Mouse (Mus musculus): ENCODE results near the gene Zfp541.
A peak's percentile ranks its signal among the peaks of the same experiment; 100 is the strongest.

The Zfp541 gene

DNA sequence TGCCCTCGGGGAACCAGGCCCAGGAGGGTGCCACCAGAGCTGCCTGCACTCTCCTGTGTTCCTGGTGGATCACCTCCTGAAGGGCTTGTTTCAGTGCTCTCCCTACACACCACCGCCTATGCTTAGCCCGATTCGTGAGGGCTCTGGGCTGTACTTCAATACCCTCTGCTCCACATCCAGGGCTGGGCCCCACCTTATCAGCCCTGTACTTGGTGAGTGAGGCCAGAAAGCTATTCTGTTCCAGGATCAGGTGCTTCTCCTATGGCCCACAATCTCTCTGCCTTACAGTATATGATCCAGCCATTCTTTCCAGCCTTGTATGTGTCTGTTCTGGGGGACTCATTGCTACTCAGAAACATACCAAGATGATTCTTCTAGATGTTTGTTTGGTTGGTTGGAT lies 21.7 kb downstream of the Zfp541 start:
- DNase-seq = no peak

DNA sequence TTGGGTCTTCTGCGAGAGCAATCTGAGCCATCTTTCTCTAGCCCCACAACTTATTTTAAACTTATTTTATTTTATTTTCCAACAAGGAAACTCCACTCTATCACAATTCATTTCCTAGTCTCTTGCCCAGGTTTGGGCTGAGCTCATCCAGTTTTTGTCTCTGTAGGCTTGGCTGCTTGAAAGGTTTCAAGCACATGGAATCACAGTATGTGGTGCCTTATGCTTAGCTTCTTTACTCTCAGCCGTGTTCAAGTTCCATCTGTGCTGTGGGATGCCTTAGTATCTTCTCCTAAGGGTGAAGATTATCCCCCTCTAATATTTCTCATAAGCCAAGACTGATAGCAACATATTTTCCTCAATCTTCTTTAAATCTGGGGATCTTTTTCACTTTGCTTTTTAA lies 26.0 kb downstream of the Zfp541 start:
- DNase-seq = peak; percentile 75

DNA sequence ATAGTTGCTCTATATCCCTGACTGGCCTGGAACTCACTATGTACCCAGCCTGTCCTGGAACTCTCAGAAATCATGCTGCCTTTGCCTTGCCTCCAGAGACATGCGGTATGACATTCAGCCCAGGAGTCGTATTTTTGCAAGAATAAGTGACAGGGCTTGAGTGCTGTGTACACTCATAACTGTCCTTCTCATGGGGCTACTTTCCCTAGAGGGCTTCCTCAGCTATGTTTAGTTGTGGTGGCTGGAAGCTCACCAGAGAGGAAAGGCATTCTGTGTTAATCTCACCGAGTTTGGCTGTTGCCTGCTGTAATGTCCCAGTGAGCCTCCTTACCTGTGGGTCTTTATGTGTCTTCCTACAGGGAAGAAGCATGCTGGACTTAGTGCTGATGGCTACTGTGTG lies 33.0 kb downstream of the Zfp541 start:
- peak; percentile 21 for DNase-seq

DNA sequence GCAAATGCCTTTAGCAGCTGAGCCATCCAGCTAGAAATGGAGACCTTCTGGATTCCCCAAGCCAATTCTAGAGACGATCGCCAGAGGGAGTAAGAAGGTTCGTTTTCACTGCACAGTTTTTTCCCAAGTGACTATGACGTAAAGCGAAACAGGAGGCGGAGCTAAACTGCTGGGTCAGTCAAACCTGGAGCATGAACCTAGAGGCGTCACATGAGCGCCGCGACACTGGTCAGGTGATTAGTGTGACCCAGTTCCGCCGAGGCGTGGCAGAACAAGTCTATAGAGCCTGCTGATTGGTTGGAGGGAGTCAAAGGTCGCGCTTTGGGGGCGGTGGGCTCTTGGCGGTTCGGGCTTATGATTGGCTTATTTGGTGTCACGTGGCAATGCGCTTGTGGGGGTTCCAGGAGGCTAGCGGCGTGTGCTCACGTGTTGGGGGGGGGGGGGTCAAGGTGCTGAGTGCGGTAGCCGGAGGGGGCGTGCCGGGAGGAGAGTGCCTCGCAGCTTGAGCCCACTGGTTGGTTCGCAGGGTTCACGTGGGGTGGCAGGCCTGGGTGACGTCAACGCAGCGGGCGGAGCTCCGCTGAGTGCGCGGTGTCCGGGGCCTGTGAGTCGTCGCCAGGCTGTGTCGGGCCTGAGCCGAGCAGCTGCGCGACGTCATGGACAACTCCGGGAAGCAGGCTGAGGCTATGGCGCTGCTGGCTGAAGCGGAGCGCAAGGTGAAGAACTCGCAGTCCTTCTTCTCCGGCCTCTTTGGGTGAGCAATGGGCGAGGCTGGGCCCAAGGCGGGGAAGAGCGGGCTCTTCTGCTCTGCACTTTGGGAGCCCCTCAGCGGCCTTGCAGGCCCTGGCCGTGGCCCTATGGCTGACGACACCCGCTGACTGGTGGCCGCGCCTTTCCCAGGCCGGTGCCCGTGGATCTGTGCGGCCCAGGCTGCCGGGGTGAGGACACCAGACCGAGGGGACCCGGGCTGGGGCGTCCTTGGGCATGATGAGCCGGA lies 36.7 kb downstream of the Zfp541 start, which contains the start of gene Napa:
Gene Napa (plus strand): TSS at position 438 of the 997 bp plus-strand sequence.
- peak; percentile 100 for DNase-seq

DNA sequence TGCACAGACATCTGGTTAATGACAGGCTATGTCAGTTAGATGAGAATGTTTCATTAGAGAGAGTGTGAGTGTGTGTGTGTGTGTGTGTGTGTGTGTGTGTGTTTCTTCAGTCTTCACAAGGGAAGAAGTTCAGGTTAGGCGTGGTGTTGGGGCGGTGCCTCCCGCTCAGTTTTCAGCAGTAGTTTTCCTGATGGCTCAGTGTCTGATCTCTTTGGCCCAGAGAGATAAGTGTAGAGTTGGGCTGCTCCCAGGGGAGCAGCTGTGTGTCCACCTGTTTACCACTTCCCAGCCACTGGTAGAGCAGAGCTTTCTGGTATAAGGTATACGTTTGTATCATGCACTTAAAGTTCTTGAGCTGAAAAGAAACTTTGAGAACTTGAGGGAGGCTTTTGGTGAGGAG lies 38.3 kb downstream of the Zfp541 start:
- DNase-seq = no peak

DNA sequence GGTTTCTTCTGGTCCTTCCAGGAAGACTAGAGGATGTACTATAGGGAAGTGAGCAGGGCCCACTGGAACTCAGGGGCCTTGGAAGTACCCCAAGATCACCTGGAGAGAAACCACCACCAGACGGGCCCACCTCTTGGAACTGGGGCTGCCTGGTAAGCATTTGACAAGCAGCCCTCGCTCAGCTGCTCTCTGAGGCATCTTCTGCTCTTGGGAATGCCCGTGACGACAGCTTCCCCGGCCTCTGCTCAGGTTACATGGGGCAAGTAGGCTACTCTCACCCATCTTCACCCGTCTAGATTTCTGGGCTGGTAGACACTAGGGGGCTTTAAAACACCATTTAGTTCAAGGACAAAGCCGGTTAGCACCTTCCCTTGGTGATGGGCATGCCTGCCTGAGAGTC lies 39.5 kb downstream of the Zfp541 start:
- no peak for DNase-seq

DNA sequence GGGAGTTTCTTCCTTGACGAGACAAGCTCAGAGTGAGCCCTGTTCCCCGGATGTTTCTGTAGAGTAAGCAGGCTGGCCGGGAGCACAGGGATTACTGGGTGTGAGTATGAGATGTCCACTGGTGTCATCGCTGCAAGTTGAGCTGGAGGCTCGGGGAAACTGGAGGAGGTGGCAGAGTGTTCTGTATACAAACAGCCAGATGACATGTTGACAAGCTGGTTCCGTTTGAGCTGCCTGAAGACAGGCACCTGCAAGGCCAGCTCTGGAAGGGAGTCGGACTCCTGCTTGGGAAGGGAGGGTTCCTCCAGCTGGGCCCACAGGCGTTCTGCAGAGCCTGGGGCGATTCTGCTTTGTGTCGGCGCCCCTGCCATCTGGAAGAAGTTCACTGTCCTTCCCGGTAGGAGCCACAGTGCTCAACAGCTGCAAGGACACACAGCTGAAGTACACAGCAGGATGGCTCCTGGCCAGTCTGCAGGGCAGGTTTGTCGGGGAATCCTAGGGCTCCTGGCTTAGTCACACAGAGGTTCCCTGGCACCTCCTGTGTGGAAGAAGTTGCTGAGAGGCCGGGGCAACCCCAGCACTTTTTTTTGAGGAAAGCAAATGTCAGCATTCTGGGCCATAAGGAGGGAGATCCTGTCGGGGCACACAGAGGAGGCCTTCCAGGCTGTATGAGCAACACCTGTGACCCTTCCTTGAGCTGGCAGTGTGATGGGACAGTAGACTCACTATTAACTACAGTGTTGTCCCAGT lies 40.3 kb downstream of the Zfp541 start:
- DNase-seq = peak; percentile 58

DNA sequence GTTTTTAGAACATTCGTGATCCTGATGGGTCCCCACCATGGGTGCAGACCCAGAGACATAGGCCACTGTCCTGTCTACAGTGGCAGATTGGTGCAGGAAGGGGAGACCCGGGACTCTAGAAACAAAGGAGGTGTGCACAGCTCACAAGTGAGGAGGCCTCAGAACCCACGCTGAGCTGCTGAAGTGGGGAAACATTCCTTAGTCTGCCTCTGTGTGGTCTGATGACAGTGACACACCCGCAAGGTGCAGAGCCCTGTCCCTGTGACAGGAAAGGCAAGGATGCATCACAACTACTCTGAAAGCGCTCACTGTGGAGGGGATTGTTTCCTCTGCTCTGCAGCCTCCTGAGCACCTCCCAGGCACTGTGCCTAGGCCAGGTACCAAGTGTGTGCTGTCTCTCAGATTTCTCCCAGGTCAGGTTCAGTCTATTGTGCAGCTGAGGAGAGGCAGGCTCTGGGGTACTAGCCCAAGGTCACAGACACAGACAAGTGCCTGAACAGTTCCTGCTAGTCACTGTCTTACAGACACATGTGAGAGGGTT lies 41.1 kb downstream of the Zfp541 start:
- peak; percentile 57 for DNase-seq

DNA sequence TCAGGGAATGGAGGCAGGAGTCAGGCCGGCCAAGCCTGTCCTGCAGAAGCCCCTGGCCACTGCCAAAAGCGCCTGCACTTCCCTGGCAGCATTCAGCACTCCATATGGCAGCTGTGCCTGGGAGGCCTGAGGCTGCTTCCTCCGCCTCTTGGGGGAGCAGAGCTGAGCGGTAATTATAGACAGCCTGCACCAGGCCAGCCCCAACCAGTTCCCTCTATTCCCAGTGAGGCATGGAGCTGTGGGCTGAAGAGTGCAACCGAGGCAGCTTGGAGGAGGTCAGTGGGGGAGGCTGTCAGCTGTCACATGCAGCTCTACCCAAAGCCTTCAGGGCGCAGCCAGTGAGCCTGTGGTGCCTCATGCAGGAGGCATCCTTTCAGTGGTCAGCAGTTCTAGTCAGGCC lies 42.1 kb downstream of the Zfp541 start:
- DNase-seq = peak; percentile 96

DNA sequence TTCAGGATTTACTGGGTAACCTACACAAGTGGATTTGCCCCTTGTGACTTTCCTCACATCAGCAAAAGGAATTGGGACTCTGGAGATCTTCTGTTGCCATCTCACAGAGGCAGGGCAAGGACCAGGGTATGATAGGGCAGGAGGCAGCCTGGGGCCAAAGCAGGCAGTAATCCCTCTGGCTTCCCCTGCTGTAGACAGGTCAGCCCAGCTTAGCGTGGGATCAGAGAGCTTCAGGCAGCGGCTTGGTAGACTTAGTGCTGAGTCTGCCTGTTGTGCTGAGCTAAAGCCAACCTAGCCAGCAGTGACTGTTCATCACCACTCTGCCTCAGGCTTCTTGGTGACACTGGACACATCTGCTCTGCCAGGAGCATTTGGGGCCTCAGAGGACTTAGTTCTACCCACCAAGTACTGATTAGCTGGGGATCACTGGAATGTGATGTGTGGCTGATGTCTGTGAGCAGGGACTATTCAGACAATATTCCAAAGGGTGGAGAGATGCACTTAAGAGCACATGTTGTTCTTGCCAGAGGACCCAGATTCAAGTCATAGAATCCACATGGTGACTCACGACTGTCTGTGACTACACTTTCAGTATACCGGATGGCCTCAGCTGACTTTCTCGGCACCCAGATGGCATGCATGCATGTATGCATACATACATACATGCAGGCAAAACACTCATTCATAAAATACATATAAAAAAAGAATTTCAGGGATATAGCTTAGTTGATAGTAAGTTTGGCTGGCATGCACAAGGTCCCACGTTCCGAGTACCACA lies 43.2 kb downstream of the Zfp541 start:
- peak; percentile 54 for DNase-seq

DNA sequence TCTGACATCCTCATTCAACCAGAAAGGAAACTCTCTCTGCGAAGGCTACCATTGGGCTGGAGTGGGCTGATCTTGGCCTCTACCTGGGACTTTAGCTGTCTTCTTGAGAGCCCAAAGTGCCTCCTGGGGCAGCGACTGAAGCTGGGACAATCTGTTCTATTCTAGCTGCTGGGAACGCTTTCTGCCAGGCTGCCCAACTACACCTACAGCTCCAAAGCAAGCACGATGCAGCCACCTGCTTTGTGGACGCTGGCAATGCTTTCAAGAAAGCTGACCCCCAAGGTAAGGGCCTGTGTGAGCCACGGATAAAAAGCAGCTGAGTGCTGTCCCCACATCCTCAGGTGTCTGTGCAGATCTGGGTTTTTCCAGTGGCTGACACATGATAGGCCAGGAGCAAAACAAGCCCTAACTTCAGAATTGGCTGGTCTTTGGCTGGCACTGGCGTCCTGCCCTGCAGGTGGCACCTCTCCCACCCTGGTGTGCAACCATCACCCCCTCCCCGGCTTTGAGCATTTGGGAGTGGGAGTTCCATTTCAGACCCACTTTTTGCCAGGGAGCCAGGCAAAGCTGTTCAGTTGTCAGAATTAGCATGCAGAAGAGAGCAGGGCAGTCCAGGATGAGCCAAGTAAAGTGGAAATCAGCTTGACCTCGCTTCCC lies 47.4 kb downstream of the Zfp541 start:
- DNase-seq = no peak

DNA sequence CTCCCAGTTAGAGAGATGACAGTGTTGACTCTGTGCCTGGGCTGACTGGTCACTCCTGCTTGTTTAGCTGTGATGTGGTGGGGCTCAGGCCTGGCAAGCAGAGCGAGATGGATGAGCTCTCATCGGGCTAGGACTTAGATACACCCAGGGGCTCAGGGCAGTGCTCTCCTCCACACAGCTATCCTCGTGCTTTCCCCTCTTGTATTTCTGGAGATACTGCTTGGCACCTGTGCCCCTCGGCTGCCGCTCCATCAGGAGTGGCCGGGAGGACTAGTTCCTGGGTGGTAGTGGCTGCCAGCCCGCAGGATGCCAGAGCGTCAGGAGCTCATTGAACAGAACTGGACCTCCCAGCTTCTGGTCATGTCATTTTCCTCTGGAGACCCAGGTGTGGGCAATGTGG lies 48.5 kb downstream of the Zfp541 start:
- DNase-seq = no peak

DNA sequence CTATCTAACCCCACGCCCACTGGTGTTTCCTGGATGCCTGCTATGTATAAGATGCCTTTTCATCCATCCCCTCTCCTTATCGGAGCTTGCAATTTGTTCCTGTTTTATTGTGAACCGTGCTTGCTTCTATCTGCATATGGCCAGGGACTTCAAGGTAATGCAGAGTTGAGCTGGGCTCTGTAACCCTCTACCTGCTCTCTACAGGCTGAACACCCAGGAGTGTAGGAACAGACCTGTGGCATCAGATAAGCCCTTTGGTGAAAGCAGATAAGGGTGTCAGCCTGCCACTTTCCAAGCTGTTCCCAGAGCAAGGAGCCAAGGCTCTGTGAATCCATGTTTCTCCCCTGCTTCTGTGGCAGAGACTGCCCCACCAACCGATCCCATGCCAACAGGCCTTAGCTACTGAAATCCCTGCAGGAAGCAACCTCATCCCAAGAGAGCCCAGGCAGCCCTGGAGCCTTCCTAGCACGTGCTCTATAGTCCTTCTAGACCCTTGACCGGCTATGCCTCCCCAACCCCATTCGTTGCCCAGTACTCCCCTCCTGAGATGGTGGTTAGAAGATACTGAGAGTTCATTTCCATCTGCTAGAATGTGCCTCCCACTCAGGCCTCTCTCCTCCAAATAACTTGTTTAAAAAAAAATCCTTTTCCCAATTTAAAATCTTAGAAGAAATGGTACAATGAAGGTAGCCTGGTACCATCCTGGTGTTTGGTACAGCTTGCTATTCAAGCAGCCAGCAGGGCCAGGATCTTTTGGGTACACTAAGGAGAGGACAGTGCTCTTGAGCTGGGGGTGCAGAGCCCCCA lies 49.9 kb downstream of the Zfp541 start:
- no peak for DNase-seq

DNA sequence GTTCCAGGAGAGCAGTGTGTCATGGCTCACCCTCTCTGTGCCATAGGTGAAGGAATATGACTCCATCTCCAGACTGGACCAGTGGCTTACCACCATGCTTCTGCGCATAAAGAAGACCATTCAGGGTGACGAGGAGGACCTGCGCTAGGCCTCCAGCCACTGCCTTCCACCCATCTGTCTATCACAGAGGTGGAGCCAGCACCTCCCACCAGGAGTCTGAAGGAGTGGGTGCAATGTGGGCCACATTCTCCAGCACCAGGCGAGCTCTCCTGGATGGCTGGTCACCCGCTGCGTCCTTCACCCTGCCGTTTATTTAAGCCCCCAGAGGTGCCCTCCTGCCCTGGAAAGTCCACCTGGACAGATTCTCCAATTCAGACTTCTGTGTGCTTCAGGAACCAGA lies 54.8 kb downstream of the Zfp541 start:
- DNase-seq = no peak

DNA sequence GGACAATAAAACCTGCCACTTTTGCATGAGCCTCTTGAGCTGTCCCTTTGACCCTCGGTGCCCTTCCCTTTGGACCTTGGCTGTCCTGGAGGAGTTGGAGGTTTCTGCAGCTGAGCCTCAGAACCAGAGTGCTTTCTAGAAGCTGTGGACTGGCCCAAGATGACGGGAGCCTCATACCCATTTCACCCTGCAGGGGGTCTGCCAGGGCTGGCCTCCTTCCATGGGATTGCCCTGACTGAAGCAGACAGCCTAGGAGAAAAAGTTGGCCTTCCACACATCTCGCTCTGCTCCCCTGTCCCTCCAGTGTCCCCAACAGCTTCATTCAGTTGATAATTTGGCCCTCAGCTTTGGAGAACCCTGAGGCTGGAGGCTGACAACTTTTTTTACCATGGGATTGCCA lies 55.5 kb downstream of the Zfp541 start:
- peak; percentile 78 for DNase-seq

DNA sequence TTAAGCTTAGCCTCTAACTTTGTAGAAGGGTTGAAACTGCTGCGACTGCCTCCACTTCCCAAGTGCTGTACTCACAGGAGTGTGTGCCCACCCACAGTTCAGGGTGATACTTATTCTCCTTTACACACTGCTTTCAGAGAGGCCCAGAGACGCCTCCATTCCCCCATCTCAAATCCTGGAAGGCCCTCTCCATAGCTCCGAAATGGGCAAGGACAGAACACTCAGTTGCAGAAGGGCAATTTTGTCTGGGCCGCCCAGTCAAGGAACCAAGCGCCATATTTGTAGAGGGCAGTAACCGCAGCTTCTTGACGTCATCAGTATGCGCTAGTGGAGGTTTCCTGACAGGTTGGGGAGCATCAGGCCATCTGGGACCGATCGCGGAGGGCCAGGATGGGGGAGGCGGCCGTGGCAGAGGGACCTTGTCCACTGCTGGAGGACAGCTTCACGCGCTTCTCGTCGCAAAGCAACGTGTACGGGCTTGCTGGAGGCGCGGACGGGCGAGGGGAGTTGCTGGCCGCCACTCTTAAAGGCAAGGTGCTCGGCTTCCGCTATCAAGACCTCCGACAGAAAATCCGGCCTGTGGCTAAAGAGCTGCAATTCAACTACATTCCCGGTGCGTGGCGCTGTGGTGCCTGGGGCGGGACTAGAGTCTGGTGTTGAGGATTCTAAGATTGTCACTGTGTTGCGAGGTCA lies 58.1 kb downstream of the Zfp541 start, which contains the start of gene Kptn:
Gene Kptn (plus strand): TSS at position 327 of the 693 bp plus-strand sequence.
- peak; percentile 95 for DNase-seq

DNA sequence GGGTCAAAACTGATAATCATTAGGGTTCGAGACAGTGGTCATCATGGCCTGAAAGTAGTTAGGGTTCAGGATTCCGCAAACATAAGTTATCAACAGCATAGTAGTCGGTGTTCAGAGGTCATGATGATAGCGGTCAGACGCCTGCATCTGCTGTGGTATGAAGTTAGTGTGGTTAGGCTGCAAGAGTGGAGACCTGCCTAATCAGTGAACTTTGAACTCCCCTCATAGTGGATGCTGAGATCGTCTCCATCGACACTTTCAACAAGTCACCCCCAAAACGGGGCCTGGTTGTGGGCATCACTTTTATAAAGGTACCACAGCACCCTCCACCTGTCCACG lies 58.6 kb downstream of the Zfp541 start:
- no peak for DNase-seq

DNA sequence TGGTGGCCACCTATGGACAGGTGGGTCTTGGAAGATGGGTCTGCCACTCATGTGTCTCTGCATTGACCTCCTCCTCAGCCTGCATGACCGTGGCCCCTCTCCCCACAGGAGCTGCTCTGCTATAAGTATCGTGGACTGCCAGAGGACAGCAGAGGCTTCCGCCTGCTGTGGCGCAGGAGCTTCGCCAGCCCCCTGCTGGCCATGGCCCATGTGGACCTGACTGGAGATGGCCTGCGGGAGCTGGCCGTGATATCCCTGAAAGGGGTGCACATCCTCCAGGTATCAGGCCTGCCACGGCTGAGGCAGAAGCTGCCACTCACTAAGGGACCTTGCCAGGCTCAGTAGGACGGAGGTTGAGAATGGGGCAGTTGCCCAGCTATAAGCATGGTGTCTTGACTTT lies 64.2 kb downstream of the Zfp541 start:
- no peak for DNase-seq

DNA sequence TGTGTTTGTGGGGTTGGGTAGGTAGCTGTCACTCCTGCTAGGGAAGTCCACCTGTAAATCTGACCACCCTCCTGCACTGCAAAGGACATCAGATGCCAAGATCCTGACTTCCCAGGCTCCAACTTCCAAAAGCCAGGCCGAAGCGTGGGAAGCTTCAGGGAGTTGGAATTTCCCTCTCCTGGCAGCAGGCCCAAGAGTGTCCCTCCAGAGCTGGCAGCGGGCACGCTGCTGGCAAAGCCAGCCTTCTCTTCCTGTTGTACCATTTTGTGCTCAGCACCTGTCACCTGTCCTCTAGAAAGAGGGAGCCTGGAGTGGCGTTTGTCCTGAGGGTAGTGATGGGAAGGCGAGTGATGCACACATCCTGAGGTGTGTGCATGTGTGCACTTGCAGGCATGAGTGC lies 66.7 kb downstream of the Zfp541 start:
- peak; percentile 95 for DNase-seq

DNA sequence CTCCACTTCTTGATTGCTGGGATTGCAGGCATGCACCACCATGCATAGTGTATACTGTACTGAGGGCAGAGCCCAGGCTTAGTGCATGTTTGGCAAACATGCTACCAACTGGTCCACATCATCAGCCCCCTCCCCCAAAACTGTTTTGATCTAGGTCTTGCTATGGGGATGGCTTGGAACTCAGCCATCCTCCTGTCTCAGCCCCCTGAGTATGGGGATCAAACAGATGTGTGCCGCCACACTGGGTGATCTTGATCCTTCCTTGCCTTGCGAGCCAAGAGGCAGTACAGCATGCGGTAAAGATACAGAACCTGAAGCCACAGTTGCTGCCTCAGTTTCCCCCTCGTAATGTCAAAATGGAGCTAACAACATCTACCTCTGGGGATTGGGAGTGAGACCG lies 67.3 kb downstream of the Zfp541 start:
- DNase-seq = no peak

DNA sequence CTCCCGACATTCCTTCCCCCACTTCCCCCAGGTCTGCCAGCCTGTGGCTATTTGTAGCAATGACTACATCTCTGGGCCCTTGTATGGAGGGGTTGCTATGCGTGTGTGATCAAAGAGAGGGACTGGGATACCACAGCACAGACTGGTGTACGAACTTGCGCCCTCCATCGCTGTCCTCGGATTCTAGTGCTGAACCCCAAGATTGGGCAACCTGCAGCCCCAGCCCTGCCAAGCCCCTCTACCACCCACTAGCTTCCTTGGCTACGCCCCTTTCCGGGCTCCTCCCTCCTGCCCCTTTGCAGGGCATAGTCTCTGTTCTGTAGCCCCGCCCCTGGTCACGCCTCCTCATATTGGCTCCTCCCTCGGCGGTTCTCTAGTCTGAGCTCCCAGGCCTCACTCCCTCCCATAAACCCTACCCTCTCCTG lies 67.8 kb downstream of the Zfp541 start, which contains the start of gene Slc8a2:
Gene Slc8a2 (plus strand): TSS at position 406 of the 425 bp plus-strand sequence.
- peak; percentile 98 for DNase-seq
